Mouse (Mus musculus) T-helper 2 cell (primary cell): Measurements from ENCODE around the gene Mcf2l.

ENCODE experiments used
- in situ Hi-C: fragments of 300-600 bp; cut with MboI, MseI; formaldehyde crosslinking; loops from one replicate; pipeline ENCODE4 v1.15.1; 2025; ENCODE audit warnings: high pct_unique_total_duplicates

Gene Mcf2l

GRCm38 (mm10) chr8:12948574-12948961, 75.0 kb downstream of the Mcf2l start:
- in situ Hi-C loops = no loop called here

DNA sequence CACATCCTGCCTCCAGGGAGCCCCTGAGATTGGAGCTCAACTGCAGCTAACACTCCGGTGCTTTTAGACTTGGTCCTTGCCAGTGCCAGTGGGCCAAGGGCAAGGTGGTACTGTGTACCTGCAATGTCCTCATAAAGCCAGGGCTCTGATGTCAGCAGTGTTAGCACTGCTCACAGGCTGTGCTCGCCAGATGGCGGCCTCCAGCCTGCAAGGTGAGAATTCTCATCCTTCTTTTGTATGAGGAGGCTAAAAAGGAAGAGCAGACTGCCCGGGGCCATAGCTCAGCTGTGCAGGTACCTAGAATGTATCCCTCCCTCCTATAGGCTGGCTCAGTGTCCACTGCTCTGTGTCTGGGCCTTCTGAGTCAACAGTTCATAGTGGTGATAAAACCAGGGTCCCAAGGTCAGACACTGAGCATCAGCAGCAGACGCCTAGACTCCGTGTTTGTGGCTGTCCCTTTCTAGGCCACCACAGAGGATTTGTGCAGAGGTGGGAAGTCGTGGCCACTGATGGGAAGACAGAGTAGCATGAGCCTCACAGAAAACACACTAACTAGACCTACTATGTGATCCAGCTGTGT, 77.5 kb downstream of the Mcf2l start:
- in situ Hi-C loops = no loop called here

GRCm38 (mm10) chr8:12952699-12953098, 79.1 kb downstream of the Mcf2l start:
- in situ Hi-C loops = no loop called here

GRCm38 (mm10) chr8:12955362-12955879, 81.8 kb downstream of the Mcf2l start:
- in situ Hi-C loops = no loop called here

GRCm38 (mm10) chr8:12955880-12956279, 82.3 kb downstream of the Mcf2l start:
- in situ Hi-C loops = no loop called here

DNA sequence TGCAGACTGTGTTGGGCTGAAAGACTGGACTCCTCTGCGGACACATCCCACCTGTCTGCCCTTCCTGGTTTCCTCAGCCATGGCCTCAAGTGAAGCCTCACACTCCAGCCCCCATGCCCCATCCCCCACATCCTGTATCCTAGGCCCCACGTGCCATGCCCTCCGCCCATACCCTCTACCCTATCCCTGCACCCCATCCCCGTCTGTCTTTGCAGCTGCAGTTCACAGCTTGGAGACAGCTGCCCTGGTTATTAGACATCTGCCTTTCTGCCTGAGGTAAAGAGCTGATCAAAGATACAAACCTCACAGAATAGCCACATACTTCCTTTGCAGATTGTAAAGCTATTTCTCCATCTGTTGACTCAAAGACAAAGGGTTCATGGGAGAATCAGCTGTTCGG, 83.3 kb downstream of the Mcf2l start:
- in situ Hi-C loops = no loop called here

DNA sequence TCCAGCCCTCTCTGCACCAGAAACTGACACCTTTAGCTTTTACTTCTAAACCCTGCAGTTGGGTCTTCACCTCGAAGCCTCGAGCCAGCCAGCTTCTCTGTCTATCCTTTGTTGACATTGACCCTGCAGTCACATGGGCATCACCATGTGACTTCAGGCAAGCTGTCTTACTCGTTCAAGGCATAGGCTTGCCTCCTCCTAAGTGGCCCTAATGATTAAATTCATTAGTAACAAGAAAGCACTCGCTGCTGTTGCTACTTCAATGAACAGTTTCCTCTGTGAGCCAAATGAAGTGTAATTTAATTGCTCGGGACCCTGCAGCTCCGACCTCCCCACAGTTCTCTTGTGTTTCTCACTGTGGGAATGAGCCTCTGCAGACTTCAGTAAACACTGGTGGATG, 83.8 kb downstream of the Mcf2l start:
- in situ Hi-C loops = no loop called here

- in situ Hi-C loops = loop anchor here (5.0 kb wide), 1 partner anchor 302 kb away; no protein-coding TSS in a partner anchor
Observed at GRCm38 (mm10) chr8:12960609-12961008, 87.0 kb downstream of the Mcf2l start.

DNA sequence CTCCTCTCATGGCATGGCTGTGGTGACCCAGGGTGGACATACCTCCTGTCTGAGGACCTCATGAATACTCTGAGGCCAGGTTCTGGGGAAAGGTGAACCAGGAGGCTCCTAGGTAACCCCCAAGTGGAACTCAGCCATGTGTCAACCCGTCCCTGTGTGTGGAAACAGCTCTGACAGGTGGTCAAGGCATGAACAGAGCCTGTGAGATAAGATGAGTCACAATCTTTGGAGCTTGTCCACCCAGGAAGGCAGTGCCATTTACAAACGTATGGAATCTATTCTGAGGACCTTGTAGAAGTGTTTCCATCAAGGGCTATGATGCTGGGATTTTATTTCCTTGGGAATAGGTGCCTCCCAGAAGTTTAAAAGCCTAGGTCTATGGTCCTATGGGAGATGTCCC, 87.6 kb downstream of the Mcf2l start:
- in situ Hi-C loops = loop anchor here (5.0 kb wide), 1 partner anchor 301 kb away; no protein-coding TSS in a partner anchor

DNA sequence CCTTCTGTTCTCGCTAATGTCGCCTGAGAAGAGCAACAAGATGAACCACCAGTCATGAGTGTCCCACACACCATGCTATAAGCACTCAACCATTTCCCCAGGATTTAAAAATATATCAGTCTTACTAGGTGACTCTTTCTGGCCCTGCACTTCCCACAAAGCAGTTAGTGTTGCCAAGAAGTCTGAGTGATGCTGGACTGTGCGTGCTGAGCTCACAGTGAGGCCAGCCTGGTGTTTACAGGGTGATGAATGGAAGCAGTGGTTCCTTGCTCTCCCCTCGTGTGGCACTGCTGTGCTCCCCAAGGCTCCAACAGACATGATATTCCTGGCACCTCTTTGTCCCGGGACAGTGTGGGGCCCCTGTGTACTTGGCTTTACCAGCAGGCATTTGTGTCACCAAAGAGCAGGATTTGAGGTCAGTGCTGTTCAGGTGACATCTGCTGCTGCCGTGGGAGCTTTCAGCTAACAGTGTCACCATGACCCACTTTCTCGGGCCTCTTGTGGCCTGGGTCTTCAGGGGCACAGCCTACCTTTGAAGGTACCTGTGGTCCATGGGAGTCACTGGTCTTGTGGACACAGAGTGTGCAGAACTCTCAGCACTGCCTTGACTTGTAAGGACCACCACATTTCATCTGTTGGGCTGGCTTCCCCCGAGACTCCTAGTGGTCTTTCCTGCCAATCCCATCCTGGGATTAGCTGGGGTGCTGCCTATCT, 88.4 kb downstream of the Mcf2l start:
- in situ Hi-C loops = loop anchor here (5.0 kb wide), 1 partner anchor 300 kb away; no protein-coding TSS in a partner anchor

GRCm38 (mm10) chr8:12962541-12963380, 89.2 kb downstream of the Mcf2l start:
- in situ Hi-C loops = loop anchor here (5.0 kb wide), 1 partner anchor 300 kb away; no protein-coding TSS in a partner anchor

GRCm38 (mm10) chr8:12976290-12976689, 102.7 kb downstream of the Mcf2l start:
- in situ Hi-C loops = no loop called here

- in situ Hi-C loops = no loop called here
Observed at GRCm38 (mm10) chr8:12976723-12977122, 103.1 kb downstream of the Mcf2l start.

- in situ Hi-C loops = no loop called here
Observed at GRCm38 (mm10) chr8:12977325-12977724, 103.7 kb downstream of the Mcf2l start.

GRCm38 (mm10) chr8:12978308-12978707, 104.7 kb downstream of the Mcf2l start:
- in situ Hi-C loops = no loop called here

GRCm38 (mm10) chr8:12978726-12979125, 105.1 kb downstream of the Mcf2l start:
- in situ Hi-C loops = no loop called here

- in situ Hi-C loops = no loop called here
Observed at GRCm38 (mm10) chr8:12983681-12984467, 110.3 kb downstream of the Mcf2l start.

DNA sequence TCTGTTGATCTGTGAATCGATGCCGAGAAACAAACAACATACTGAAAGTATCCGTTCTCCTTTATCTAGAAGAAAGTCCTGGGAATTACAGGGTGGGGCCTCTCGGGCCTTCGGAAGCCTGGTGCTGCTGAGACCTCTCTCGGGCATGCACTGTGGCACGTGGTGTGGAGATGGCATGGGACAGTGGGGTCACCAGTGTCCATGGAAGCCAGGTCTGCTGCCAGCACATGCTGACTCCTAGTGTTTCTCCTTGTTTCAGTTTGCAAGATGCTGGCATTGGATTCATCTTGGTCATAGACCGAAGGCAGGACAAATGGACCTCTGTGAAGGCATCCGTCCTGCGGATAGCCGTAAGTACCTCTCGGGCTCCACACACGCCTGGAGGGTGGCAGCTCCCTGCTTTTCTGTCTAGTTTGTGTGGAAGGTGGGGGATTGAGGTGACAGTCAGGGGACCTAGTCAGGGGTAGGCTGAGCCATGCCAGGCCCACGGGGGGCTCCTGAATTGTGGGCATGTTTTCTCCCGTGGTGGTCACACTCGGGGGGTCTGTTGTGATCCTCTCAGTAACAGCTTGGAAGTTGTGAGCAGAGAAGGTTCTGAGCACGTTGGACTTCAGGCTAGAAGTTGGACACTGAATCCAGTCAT, 111.1 kb downstream of the Mcf2l start:
- in situ Hi-C loops = no loop called here

GRCm38 (mm10) chr8:12985259-12985658, 111.7 kb downstream of the Mcf2l start:
- in situ Hi-C loops = no loop called here

- in situ Hi-C loops = no loop called here
Observed at GRCm38 (mm10) chr8:12987571-12987970, 114.0 kb downstream of the Mcf2l start.
